Mouse (Mus musculus) left cerebral cortex, postnatal 4 days (tissue): ENCODE measurements around the gene Gm5617. TPM values are rescaled to one million over a fixed set of nuclear protein-coding genes. Genes with fewer than 3 reads are reported as not detected.
A peak's percentile ranks its signal among the peaks of the same experiment; 100 is the strongest.
"Not testable (repeated sequence)": the region's sequence is repeated elsewhere in the genome, so short reads cannot be mapped to it uniquely, and the experiment has no call there.

Source experiments
- DNase-seq: peaks from one replicate; pipeline ENCODE4 v3.0.0-alpha.2; 2022
- intact Hi-C: fragments of 180-260 bp; cut with DNase I; formaldehyde crosslinking; loops from one replicate; pipeline ENCODE4 v1.15.1; 2025
- total RNA-seq, 2 experiments: library from RNA; stranded (reverse); gene quantifications; 2 replicates each; pipeline ENCODE4 v1.2.3; 2021

The Gm5617 gene
- total RNA-seq, result 10 to 100 TPM in 1 of 2 experiments, 1 to 10 TPM in 1; 7.3 to 10.1 TPM

DNA sequence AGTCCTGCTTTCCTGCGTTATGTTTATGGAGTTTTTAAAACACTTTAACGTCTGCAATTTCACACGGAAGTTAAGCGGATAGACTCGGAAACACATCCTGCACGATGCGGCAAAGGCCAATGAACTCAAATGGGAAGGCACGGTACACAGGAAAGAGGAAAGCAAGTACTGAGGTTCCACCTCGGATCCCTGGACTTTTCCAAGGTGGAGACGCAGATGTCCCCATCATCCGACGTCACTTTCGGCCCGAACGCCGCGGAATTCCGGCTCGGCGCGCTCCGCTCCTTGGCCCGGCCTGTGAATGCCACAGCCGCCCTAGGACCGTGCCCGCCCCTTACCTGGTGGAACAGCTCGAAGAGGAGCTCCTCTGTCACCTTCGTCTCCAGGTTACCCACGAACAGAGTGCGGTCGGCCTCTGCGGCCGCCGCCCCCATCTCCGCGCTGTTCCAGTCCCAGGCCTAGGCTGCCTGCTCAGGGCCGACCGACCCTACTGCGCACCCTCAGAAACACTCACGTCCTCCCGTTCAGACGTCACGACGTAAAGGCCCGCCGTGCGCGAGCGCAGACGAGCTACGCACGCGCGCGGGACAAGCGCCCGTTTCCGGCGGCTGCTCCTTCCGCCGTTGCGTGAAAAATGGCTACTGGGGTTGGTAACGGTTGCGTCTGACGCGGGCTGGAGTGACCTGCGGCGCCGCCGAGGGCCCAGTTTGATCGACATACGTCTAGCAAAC lies at the start of gene Gm5617, which contains the start of gene Rbm7:
Gene Gm5617, plus strand, starts transcription at position 626 of the 731 bp plus-strand sequence.
Gene Rbm7, minus strand, starts transcription at position 483 of the 731 bp plus-strand sequence.
- DNase-seq, result peak; percentile 96
- intact Hi-C loops, result no loop called here

- peak; percentile 13 for DNase-seq
- intact Hi-C loops, result no loop called here
These were observed 47.4 kb upstream of the Gm5617 start for GRCm38 (mm10) chr9:48447783-48448209.

DNA sequence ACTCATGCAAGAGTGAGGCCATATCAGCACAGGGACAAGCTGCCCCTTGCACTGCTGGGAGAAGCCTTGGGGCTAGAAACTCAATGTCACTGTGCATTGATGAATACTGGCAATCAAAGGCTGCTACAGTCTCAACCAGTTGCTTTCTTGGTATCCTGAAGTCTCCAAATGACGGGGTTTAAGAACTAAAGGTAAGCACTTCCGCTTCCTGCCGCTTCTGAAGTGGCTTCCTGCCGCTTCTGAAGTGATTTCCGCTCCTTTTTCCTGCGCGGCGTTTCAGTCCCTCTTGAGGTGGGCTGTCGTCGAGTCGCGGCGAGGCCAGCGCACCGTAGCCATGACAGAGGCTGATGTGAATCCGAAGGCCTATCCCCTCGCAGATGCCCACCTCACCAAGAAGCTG lies 45.2 kb upstream of the Gm5617 start:
- DNase-seq, result no peak
- intact Hi-C loops, result no loop called here

DNA sequence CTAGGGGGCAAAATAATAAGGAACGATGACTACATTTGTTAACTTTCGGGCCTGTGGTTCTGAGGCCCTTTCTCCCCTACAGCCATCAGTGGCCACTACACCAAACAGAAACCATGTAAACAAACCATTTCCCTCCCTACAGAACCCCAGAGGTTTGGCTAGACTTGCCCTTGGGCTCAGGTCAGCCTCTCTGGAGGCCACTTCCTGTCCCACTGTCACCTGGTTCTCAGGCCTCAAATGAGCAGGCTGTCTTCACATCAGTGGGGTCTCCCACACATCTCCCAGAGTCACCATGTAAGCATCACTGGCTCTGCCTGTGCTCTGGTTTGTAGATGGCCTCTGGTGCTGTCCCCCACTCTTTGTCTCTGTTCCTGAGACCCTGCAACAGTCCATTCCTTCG lies 39.3 kb upstream of the Gm5617 start:
- intact Hi-C loops, result no loop called here
- DNase-seq, result no peak

GRCm38 (mm10) chr9:48458879-48459278 lies 36.4 kb upstream of the Gm5617 start:
- DNase-seq, result no peak
- intact Hi-C loops, result no loop called here

DNA sequence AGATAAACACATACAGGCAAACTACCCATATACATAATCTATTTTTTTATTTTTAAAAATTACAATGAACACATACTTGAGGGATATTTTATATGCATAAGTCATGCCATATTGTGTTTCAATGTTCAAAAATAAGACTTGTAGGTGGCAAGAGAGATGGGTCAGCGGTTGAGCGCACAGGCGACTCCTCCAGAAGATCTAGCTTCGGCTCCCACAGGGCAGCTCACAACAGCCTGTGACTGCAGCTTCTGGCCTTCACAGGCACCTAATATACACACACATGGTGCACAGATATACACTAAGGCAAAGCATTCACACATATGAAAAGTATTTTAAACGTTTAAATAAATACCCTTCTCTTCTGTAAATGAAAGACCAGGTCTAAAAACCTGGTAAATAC lies 35.9 kb upstream of the Gm5617 start:
- intact Hi-C loops, result no loop called here
- no peak for DNase-seq

- intact Hi-C loops, result loop anchor here (5.0 kb wide), 1 partner anchor 193 kb away; no protein-coding TSS in a partner anchor
- DNase-seq, result no peak
These were observed 34.5 kb upstream of the Gm5617 start for GRCm38 (mm10) chr9:48460720-48461119.

GRCm38 (mm10) chr9:48461545-48461944 lies 33.7 kb upstream of the Gm5617 start:
- intact Hi-C loops, result loop anchor here (5.0 kb wide), 1 partner anchor 194 kb away; no protein-coding TSS in a partner anchor
- DNase-seq, result no peak

GRCm38 (mm10) chr9:48465671-48466070 lies 29.6 kb upstream of the Gm5617 start:
- intact Hi-C loops, result loop anchor here (5.0 kb wide), 1 partner anchor 92 kb away; no protein-coding TSS in a partner anchor
- no peak for DNase-seq

- peak; percentile 51 for DNase-seq
- intact Hi-C loops, result loop anchor here (5.0 kb wide), 1 partner anchor 90 kb away; no protein-coding TSS in a partner anchor
These were observed 28.4 kb upstream of the Gm5617 start for GRCm38 (mm10) chr9:48466804-48467203.

GRCm38 (mm10) chr9:48467471-48467870 lies 27.8 kb upstream of the Gm5617 start:
- not testable (repeated sequence) for DNase-seq
- intact Hi-C loops, result loop anchor here (5.0 kb wide), 1 partner anchor 90 kb away; no protein-coding TSS in a partner anchor

GRCm38 (mm10) chr9:48472441-48473025 lies 22.7 kb upstream of the Gm5617 start:
- no peak for DNase-seq
- intact Hi-C loops, result no loop called here

- intact Hi-C loops, result no loop called here
- no peak for DNase-seq
These were observed 22.1 kb upstream of the Gm5617 start for GRCm38 (mm10) chr9:48473131-48473530.

- DNase-seq, result no peak
- intact Hi-C loops, result no loop called here
These were observed 20.9 kb upstream of the Gm5617 start for GRCm38 (mm10) chr9:48474367-48474766.

DNA sequence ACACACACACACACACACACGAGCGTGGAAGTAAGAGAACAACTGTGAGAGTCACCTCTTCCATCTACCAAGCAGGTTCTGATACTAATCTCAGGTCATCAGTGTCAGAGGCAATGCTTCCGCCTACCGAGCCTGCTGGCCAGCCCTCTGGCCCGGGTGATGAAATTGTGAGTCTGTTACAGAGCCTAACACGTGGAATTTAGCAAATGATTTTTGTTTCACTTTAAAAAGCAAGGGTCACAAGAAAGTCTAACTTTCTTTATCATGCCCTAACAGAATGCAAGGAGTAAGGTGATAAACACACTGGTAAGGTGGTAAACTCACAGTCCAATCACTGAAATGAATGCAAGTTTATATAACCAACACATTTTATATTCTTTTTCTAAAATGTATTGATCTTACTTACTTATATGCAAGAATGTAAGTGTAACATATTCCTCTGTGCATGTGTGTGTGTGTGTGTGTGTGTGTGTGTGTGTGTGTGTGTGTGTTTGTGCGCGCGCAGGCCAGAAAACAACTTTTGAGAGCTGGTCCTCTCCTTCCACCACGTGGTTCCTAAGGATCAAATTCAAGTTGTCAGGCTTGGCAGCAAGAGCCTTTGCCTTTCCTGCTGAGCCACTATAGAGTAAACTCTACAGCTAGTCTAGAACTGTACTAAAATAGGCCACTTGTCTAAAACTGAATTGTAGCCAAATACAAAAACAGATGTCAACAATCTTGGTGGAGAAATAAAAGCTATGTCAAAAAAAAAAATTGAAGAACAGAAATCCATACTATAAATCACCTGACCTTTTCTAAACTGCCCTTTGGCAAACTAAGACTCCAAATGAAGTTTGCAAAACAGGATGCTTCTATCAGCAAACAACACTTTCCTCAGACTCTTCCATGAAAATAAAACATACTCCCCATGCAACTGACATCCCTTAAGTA lies 18.7 kb upstream of the Gm5617 start:
- intact Hi-C loops, result no loop called here

GRCm38 (mm10) chr9:48478808-48479207 lies 16.4 kb upstream of the Gm5617 start:
- DNase-seq, result no peak
- intact Hi-C loops, result no loop called here

More for the DNA sequence above, 18.7 kb upstream of the Gm5617 start:
- no peak for DNase-seq

- no peak for DNase-seq
- intact Hi-C loops, result no loop called here
These were observed 15.3 kb upstream of the Gm5617 start for GRCm38 (mm10) chr9:48479838-48480410.

- peak; percentile 95 for DNase-seq
- intact Hi-C loops, result no loop called here
These were observed 14.6 kb upstream of the Gm5617 start, which contains the start of gene Rexo2 for GRCm38 (mm10) chr9:48480411-48481213. Gene Rexo2, minus strand, starts transcription at chr9:48480623.
